Mouse (Mus musculus) testis, adult 2 months (tissue): ENCODE results near the gene Rorc.

Source experiments
- CTCF ChIP-seq: fragments of 200-500 bp; IDR thresholded peaks from 2 replicates; pipeline ENCODE4 v1.5.1; 2012; ENCODE audit warnings: low read depth, mild to moderate bottlenecking, inconsistent platforms, low read length, moderate library complexity; ENCODE audit not compliant: control insufficient read depth, insufficient read depth, insufficient replicate concordance
- POLR2A ChIP-seq: fragments of 200-500 bp; IDR thresholded peaks from 2 replicates; pipeline ENCODE4 v1.6.1; 2012; ENCODE audit warnings: low read depth, mild to moderate bottlenecking, inconsistent platforms, low read length, moderate library complexity; ENCODE audit not compliant: control insufficient read depth

DNA sequence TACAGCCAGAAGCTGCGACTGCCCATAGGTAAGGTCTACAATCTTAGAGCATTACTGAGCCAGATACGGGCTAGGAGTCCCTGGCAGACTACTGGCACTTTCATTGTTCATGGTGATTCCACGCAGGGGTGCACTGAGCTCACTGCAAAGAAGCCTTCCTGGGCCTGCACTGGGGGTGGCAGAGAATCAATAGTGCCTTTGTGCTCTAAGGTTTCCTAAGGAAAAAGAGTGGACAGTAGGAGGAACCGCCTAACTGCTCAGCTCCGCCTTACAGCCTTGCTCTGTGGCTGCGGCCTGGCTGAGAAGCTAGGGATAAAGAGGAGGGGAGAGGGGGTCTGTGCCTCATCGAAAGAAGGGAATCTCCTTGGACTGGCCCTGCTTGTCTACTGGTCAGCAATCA, 10.5 kb upstream of the Rorc start, which contains the start of gene C2cd4d:
- TF ChIP-seq CTCF (no peak), POLR2A (no peak)
